Mouse (Mus musculus): ENCODE measurements around the gene Actr1a.

GRCm38 (mm10) chr19:46347936-46348668 is 47.4 kb downstream of the Actr1a start:
- TF ChIP-seq MYOG (IDR thresholded peaks at IDR 0.05; ENCODE audit: control insufficient read depth in 1 of 3, insufficient read depth in 1 of 3, insufficient read length in 2 of 3, low read depth in 2 of 3), result no peak
- no peak for TF ChIP-seq POLR2AphosphoS2 (IDR thresholded peaks at IDR 0.05; ENCODE audit: insufficient read length, low read depth)
- no peak for TF ChIP-seq USF1 (IDR thresholded peaks at IDR 0.05; ENCODE audit: low read depth)
- TF ChIP-seq TCF12 (IDR thresholded peaks at IDR 0.05; ENCODE audit: insufficient read depth, poor library complexity, severe bottlenecking), result no peak
- no peak for TF ChIP-seq MAX (IDR thresholded peaks at IDR 0.05; ENCODE audit: low read depth)
- no peak for TF ChIP-seq E2F4 (IDR thresholded peaks at IDR 0.05; ENCODE audit: insufficient read depth)
- no peak for TF ChIP-seq POLR2A (IDR thresholded peaks at IDR 0.05; ENCODE audit: insufficient read length, low read depth)
